Mouse (Mus musculus): Measurements from ENCODE around the gene M1ap. TPM values are rescaled to one million over a fixed set of nuclear protein-coding genes. Genes with fewer than 3 reads are reported as not detected.

The M1ap gene
- total and polyA plus RNA-seq, 3 experiments = 6.2 to 6.3 TPM; not detected in 1

- peak; percentile 53 for TF ChIP-seq ZC3H11A (IDR thresholded peaks at IDR 0.05; ENCODE audit: low read depth, low read length)
- peak; percentile 79 for TF ChIP-seq SMC3 (IDR thresholded peaks at IDR 0.05; ENCODE audit: low read depth, low read length)
- peak; percentile 92 for TF ChIP-seq RAD21 (IDR thresholded peaks at IDR 0.05; ENCODE audit: low read depth, low read length)
- TF ChIP-seq CTCF (IDR thresholded peaks at IDR 0.05 in 2 of 3, conservative IDR thresholded peaks at IDR 0.05 in 1 of 3; ENCODE audit: control insufficient read depth in 1 of 3, insufficient read depth in 1 of 3, low read depth in 2 of 3, low read length in 3 of 3, poor library complexity in 1 of 3, severe bottlenecking in 1 of 3) = peak; percentile 75 to 93 (median 84)
- peak; percentile 84 for TF ChIP-seq ETS1 (IDR thresholded peaks at IDR 0.05; ENCODE audit: low read depth, low read length)
- TF ChIP-seq EP300 (IDR thresholded peaks at IDR 0.05; ENCODE audit: low read depth in 1 of 2, low read length in 2 of 2) = peak; percentile 15 to 25; a peak in 2 of 4 replicates
- no peak for TF ChIP-seq MYB (IDR thresholded peaks at IDR 0.05; ENCODE audit: low read depth, low read length)
- no peak for TF ChIP-seq HCFC1 (IDR thresholded peaks at IDR 0.05; ENCODE audit: low read depth, low read length)
- TF ChIP-seq MYC (IDR thresholded peaks at IDR 0.05; ENCODE audit: low read depth, low read length) = 0 out of 2 replicates have a peak, but pooled peaks have one; percentile 70
- no peak for TF ChIP-seq UBTF (IDR thresholded peaks at IDR 0.05; ENCODE audit: borderline replicate concordance, insufficient read depth, low read depth, low read length)
- peak; percentile 59; the same call in 1 of the 2 replicates for TF ChIP-seq GABPA (IDR thresholded peaks at IDR 0.05; ENCODE audit: low read depth, low read length)
- TF ChIP-seq ZNF384 (IDR thresholded peaks at IDR 0.05; ENCODE audit: low read depth, low read length) = no peak
- TF ChIP-seq BHLHE40 (IDR thresholded peaks at IDR 0.05; ENCODE audit: borderline replicate concordance, low read depth, low read length) = no peak
- no peak for TF ChIP-seq NRF1 (IDR thresholded peaks at IDR 0.05; ENCODE audit: insufficient read depth, low read depth, low read length, poor library complexity, severe bottlenecking)
- TF ChIP-seq RCOR1 (IDR thresholded peaks at IDR 0.05; ENCODE audit: low read depth, low read length) = no peak
- no peak for TF ChIP-seq KAT2A (conservative IDR thresholded peaks at IDR 0.05; ENCODE audit: low read depth, low read length)
Measured at GRCm38 (mm10) chr6:82909136-82909855, 37.4 kb upstream of the M1ap start (continued).

DNA sequence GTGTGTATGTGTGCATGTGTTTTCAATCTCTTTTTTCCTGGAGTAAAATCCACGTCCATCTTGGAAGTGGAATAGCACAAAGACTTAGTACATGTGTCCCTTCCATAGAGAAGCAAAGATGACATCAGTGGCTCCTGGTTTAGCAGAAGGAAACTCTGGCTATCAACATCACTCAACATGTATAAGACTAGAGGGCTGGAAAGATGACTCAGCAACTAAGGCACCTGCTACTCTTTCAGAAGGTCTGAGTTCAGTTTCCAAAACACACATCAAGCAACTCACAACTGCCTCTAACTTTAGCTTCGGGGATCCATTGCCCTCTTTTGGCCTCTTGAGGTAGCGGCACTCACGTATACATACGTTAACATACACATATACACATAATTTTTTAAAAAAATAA, 35.4 kb upstream of the M1ap start:
- Histone ChIP-seq H3K27ac (ENCODE audit: control insufficient read depth, low read depth, low read length) (peak overlapping the region; percentile 18), H3K9me3 (replicated peaks; ENCODE audit: insufficient read depth, low read length) (no peaks in the 10 kb centered on the region), H3K27me3 (ENCODE audit: control insufficient read depth in 1 of 2, insufficient read depth in 2 of 2, low read length in 2 of 2) (no peaks in the 10 kb centered on the region), H3K9ac (ENCODE audit: control insufficient read depth, low read depth, low read length, poor library complexity, severe bottlenecking) (no peak overlapping the region), H3K4me1 (ENCODE audit: control insufficient read depth in 1 of 2, insufficient read depth in 2 of 2, low read length in 2 of 2) (peaks cover 11 to 55% of the 10 kb centered on the region in 2 experiments), H3K36me3 (ENCODE audit: control insufficient read depth in 1 of 2, insufficient read depth in 2 of 2, low read length in 2 of 2) (peaks cover 0 to 30% of the 10 kb centered on the region in 2 experiments; a peak in 2 of 4 replicates), H3K4me3 (ENCODE audit: control insufficient read depth in 1 of 2, insufficient read depth in 1 of 2, low read depth in 2 of 2, low read length in 2 of 2) (no peak overlapping the region), H3K79me2 (ENCODE audit: control insufficient read depth, insufficient read depth, low read length, poor library complexity) (no peaks in the 10 kb centered on the region)
- TF ChIP-seq GATA1 (IDR thresholded peaks at IDR 0.05; ENCODE audit: low read depth, low read length) (0 out of 2 replicates have a peak, but pooled peaks have one; percentile 10), ETS1 (IDR thresholded peaks at IDR 0.05; ENCODE audit: low read depth, low read length) (peak; percentile 84), ZC3H11A (IDR thresholded peaks at IDR 0.05; ENCODE audit: low read depth, low read length) (no peak), MAFK (IDR thresholded peaks at IDR 0.05; ENCODE audit: borderline replicate concordance, low read depth, low read length) (peak; percentile 83; the same call in 1 of the 2 replicates), NELFE (IDR thresholded peaks at IDR 0.05; ENCODE audit: low read depth, low read length) (no peak), EP300 (IDR thresholded peaks at IDR 0.05; ENCODE audit: low read depth in 1 of 2, low read length in 2 of 2) (peak; percentile 36 to 38; a peak in 3 of 4 replicates), NRF1 (IDR thresholded peaks at IDR 0.05; ENCODE audit: insufficient read depth, low read depth, low read length, poor library complexity, severe bottlenecking) (no peak), RCOR1 (IDR thresholded peaks at IDR 0.05; ENCODE audit: low read depth, low read length) (no peak), SIN3A (IDR thresholded peaks at IDR 0.05; ENCODE audit: low read length) (no peak), CTCF (IDR thresholded peaks at IDR 0.05 in 2 of 3, conservative IDR thresholded peaks at IDR 0.05 in 1 of 3; ENCODE audit: control insufficient read depth in 1 of 3, insufficient read depth in 1 of 3, low read depth in 2 of 3, low read length in 3 of 3, poor library complexity in 1 of 3, severe bottlenecking in 1 of 3) (no peak), MXI1 (IDR thresholded peaks at IDR 0.05; ENCODE audit: low read depth, low read length) (peak; percentile 53; the same call in 1 of the 2 replicates), TBP (IDR thresholded peaks at IDR 0.05; ENCODE audit: low read depth, low read length) (no peak), MAZ (IDR thresholded peaks at IDR 0.05; ENCODE audit: low read depth, low read length) (0 out of 2 replicates have a peak, but pooled peaks have one; percentile 23), CHD1 (IDR thresholded peaks at IDR 0.05; ENCODE audit: low read depth, low read length) (no peak), MYC (IDR thresholded peaks at IDR 0.05; ENCODE audit: low read depth, low read length) (peak; percentile 50; the same call in 1 of the 2 replicates), ZNF384 (IDR thresholded peaks at IDR 0.05; ENCODE audit: low read depth, low read length) (no peak), GABPA (IDR thresholded peaks at IDR 0.05; ENCODE audit: low read depth, low read length) (peak; percentile 83), BHLHE40 (IDR thresholded peaks at IDR 0.05; ENCODE audit: borderline replicate concordance, low read depth, low read length) (no peak), KAT2A (conservative IDR thresholded peaks at IDR 0.05; ENCODE audit: low read depth, low read length) (peak; percentile 28; the same call in 1 of the 2 replicates), POLR2AphosphoS5 (IDR thresholded peaks at IDR 0.05; ENCODE audit: borderline replicate concordance, low read depth, low read length) (no peak), USF2 (IDR thresholded peaks at IDR 0.05; ENCODE audit: borderline replicate concordance in 1 of 2, insufficient read depth in 1 of 2, low read depth in 1 of 2, low read length in 2 of 2) (no peak), RAD21 (IDR thresholded peaks at IDR 0.05; ENCODE audit: low read depth, low read length) (no peak), MYB (IDR thresholded peaks at IDR 0.05; ENCODE audit: low read depth, low read length) (no peak), TCF12 (IDR thresholded peaks at IDR 0.05; ENCODE audit: low read depth, low read length) (no peak; the same call in 1 of the 2 replicates)
- peak; percentile 76 for DNase-seq (ENCODE audit: low read depth, low spot score)

Data from MEL (cell line).